Mouse (Mus musculus): ENCODE results near the gene Ace. TPM values are rescaled to one million over a fixed set of nuclear protein-coding genes. Genes with fewer than 3 reads are reported as not detected.
"Not testable (repeated sequence)": the region's sequence is repeated elsewhere in the genome, so short reads cannot be mapped to it uniquely, and the experiment has no call there.

Gene Ace
- polyA plus RNA-seq, 1 experiment = not detected

DNA sequence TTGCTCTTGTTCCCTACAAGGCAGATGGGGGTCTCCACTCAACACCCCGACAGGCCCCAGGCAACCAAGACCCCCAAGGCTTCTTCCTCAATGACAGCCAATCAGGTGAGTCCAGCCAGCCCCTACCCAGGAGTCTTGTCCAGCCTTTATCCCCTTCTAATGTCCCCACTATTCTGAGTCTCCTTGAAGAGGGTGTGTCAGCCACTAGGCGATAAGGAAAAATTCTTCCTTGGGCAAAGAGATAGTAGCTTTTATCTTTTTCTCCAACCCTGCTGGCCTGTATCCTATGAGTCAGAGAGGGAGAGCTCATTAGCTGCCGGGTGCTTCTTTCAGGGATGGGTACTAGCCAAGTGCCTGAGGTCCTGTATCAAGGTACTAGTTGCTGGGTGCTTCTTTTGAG is 58.0 kb downstream of the Ace start:
- Histone ChIP-seq H3K9ac (ENCODE audit: low read depth, poor library complexity, severe bottlenecking) (no peak overlapping the region), H3K4me3 (ENCODE audit: low read depth, low read length) (no peak overlapping the region), H3K9me3 (replicated peaks; ENCODE audit: control insufficient read depth, insufficient read depth, low read length, poor library complexity, severe bottlenecking) (no peaks in the 10 kb centered on the region), H3K36me3 (ENCODE audit: control insufficient read depth, insufficient read depth, low read length, poor library complexity, severe bottlenecking) (no peaks in the 10 kb centered on the region), H3K27ac (ENCODE audit: insufficient read depth, low read length) (no peak overlapping the region), H3K4me1 (ENCODE audit: control insufficient read depth, insufficient read depth, low read length) (peaks cover 3% of the 10 kb centered on the region), H3K27me3 (ENCODE audit: control insufficient read depth, insufficient read depth, low read length, poor library complexity, severe bottlenecking) (no peaks in the 10 kb centered on the region)
- TF ChIP-seq EP300 (IDR thresholded peaks at IDR 0.05; ENCODE audit: insufficient read depth, low read depth, low read length) = no peak

DNA sequence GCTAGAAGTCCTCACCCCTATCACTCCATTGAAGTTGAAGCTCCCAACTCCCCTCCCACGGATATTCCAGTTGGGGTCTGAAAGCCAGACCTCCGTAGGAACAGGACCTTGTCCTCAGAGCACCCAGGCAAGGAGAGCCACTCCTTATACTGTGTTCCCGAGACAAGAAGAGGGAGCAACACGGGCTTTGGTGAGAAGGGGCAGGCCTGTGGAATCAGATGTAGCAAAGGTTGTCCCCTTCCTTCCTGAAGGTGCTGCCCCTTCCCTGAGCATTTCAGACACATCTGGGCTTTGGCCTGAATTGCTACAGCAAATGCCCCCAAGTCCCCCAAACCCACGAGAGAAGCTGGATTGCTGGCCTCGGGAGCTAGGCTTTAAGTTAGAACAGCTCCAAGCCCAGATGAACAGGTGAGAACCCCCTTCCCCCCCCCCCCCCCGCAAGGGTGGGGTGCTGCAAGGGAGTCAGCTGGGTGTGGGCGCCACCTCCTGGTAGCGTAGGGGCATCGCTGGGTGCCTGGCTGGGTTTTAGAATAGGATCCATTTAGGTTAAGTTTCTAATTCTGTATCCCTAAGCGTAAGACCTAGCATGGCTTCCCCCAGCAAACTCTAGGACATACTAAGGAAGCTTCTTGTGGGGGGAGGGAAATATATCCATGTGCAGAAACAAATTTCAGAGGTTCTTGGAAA is 58.9 kb downstream of the Ace start:
- Histone ChIP-seq H3K4me3 (ENCODE audit: low read depth, low read length) (no peak overlapping the region), H3K9me3 (replicated peaks; ENCODE audit: control insufficient read depth, insufficient read depth, low read length, poor library complexity, severe bottlenecking) (no peaks in the 10 kb centered on the region), H3K27ac (ENCODE audit: insufficient read depth, low read length) (no peak overlapping the region), H3K4me1 (ENCODE audit: control insufficient read depth, insufficient read depth, low read length) (no peaks in the 10 kb centered on the region), H3K36me3 (ENCODE audit: control insufficient read depth, insufficient read depth, low read length, poor library complexity, severe bottlenecking) (no peaks in the 10 kb centered on the region), H3K9ac (ENCODE audit: low read depth, poor library complexity, severe bottlenecking) (no peak overlapping the region), H3K27me3 (ENCODE audit: control insufficient read depth, insufficient read depth, low read length, poor library complexity, severe bottlenecking) (no peaks in the 10 kb centered on the region)
- TF ChIP-seq POLR2A (IDR thresholded peaks at IDR 0.05; ENCODE audit: insufficient read depth, low read length) (no peak), CTCF (IDR thresholded peaks at IDR 0.05; ENCODE audit: low read depth, low read length) (peak; percentile 74), EP300 (IDR thresholded peaks at IDR 0.05; ENCODE audit: insufficient read depth, low read depth, low read length) (no peak)

DNA sequence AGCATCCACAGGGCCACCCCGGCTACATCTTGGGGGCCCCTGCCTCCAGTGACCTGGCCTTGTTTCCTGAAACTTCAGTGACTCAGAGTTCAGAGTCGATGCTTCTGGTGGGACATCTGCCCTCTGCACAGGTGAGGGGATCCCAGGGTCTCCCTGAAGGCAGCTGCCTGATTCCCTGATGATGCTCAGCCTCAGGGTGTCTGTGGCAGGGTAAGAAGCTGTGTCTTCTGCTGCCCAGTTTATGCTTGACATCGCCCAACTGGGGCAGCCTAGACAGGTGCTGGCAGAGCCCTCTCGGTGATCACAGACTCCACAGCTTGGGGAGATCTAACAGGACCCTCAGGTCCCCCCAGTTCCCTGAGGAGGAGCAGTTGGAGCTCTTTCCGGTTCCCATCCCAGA is 59.9 kb downstream of the Ace start:
- H3K9ac ChIP-seq (ENCODE audit: low read depth, poor library complexity, severe bottlenecking) = no peak overlapping the region
- H3K27me3 ChIP-seq (ENCODE audit: control insufficient read depth, insufficient read depth, low read length, poor library complexity, severe bottlenecking) = no peaks in the 10 kb centered on the region
- H3K4me1 ChIP-seq (ENCODE audit: control insufficient read depth, insufficient read depth, low read length) = no peaks in the 10 kb centered on the region
- H3K9me3 ChIP-seq (replicated peaks; ENCODE audit: control insufficient read depth, insufficient read depth, low read length, poor library complexity, severe bottlenecking) = 0 out of 2 replicates have a peak, but pooled peaks cover 3% of the 10 kb centered on the region
- no peak overlapping the region for H3K4me3 ChIP-seq (ENCODE audit: low read depth, low read length)
- TF ChIP-seq CTCF (IDR thresholded peaks at IDR 0.05; ENCODE audit: low read depth, low read length) (no peak), POLR2A (IDR thresholded peaks at IDR 0.05; ENCODE audit: insufficient read depth, low read length) (no peak), EP300 (IDR thresholded peaks at IDR 0.05; ENCODE audit: insufficient read depth, low read depth, low read length) (no peak)
- H3K27ac ChIP-seq (ENCODE audit: insufficient read depth, low read length) = no peak overlapping the region
- no peaks in the 10 kb centered on the region for H3K36me3 ChIP-seq (ENCODE audit: control insufficient read depth, insufficient read depth, low read length, poor library complexity, severe bottlenecking)

DNA sequence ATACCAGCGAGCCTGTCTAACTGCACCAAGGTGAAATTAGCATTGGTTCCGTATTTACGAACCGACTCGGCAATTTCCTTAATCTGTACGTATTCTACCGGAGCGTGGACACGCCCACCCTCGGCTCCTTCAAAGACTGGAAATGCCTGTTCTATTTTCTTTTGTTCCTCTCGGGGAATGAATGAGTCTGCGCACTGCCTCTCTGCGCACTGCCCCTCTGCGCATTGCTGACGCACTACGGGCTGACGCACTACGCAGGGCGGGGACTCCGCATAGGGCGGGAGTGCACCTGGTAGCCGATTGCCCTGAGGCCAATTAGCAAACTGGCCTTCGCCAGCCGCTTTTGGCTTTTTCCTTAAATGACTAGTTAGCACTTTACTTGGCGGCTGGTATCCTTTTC is 64.3 kb downstream of the Ace start:
- not testable (repeated sequence) for H3K27ac ChIP-seq (ENCODE audit: insufficient read depth, low read length); H3K36me3 ChIP-seq (ENCODE audit: control insufficient read depth, insufficient read depth, low read length, poor library complexity, severe bottlenecking); H3K27me3 ChIP-seq (ENCODE audit: control insufficient read depth, insufficient read depth, low read length, poor library complexity, severe bottlenecking); H3K9me3 ChIP-seq (replicated peaks; ENCODE audit: control insufficient read depth, insufficient read depth, low read length, poor library complexity, severe bottlenecking); H3K4me1 ChIP-seq (ENCODE audit: control insufficient read depth, insufficient read depth, low read length)
- H3K9ac ChIP-seq (ENCODE audit: low read depth, poor library complexity, severe bottlenecking) = peak overlapping the region; percentile 47; the same call in 1 of the 2 replicates
- peak overlapping the region; percentile 74 for H3K4me3 ChIP-seq (ENCODE audit: low read depth, low read length)

DNA sequence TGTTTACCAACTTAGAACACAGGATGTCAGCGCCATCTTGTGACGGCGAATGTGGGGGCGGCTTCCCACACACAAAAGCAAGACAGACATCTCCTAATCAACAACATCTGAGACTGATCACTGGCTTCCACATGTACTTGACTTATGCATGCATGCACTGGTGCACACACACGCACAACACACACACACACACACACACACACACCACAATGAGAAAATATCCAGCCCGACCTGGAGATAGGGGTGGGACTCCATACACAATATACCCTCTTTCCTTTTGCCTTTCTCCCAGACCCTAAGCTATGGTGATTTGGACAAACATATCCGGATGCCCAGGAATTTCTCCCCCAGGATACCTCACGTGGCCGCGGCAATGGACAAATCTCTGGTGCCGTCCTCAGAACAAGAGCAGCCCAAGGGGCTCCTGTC is 65.8 kb downstream of the Ace start:
- peak overlapping the region; percentile 41 for H3K9ac ChIP-seq (ENCODE audit: low read depth, poor library complexity, severe bottlenecking)

DNA sequence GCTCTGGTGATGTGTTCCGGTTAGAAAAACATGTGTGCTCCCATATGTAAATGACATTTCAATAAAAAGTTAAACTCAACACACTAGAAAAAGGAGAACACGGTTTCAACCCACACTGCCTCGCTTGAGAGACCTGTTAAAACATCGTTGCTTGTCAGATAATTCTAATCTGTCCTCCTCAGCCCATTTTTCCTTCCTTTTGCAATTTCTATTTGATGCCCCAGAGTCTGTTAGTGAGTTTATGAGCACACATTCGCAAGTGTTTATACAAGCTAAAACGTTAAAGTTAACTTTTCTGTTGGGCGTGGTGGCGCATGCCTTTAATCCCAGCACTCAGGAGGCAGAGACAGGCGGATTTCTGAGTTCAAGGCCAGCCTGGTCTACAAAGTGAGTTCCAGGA is 67.2 kb downstream of the Ace start:
- H3K9me3 ChIP-seq (replicated peaks; ENCODE audit: control insufficient read depth, insufficient read depth, low read length, poor library complexity, severe bottlenecking) = 0 out of 2 replicates have a peak, but pooled peaks cover 3% of the 10 kb centered on the region
- TF ChIP-seq POLR2A (IDR thresholded peaks at IDR 0.05; ENCODE audit: insufficient read depth, low read length) = no peak
- no peak for TF ChIP-seq EP300 (IDR thresholded peaks at IDR 0.05; ENCODE audit: insufficient read depth, low read depth, low read length)
- TF ChIP-seq CTCF (IDR thresholded peaks at IDR 0.05; ENCODE audit: low read depth, low read length) = no peak
- no peak overlapping the region for H3K4me3 ChIP-seq (ENCODE audit: low read depth, low read length)
- H3K9ac ChIP-seq (ENCODE audit: low read depth, poor library complexity, severe bottlenecking) = no peak overlapping the region
- no peaks in the 10 kb centered on the region for H3K27me3 ChIP-seq (ENCODE audit: control insufficient read depth, insufficient read depth, low read length, poor library complexity, severe bottlenecking)
- H3K27ac ChIP-seq (ENCODE audit: insufficient read depth, low read length) = no peak overlapping the region
- no peaks in the 10 kb centered on the region for H3K4me1 ChIP-seq (ENCODE audit: control insufficient read depth, insufficient read depth, low read length)
- no peaks in the 10 kb centered on the region for H3K36me3 ChIP-seq (ENCODE audit: control insufficient read depth, insufficient read depth, low read length, poor library complexity, severe bottlenecking)

More for the DNA sequence above, 65.8 kb downstream of the Ace start:
- Histone ChIP-seq H3K4me3 (ENCODE audit: low read depth, low read length) (peak overlapping the region; percentile 85), H3K36me3 (ENCODE audit: control insufficient read depth, insufficient read depth, low read length, poor library complexity, severe bottlenecking) (no peaks in the 10 kb centered on the region), H3K9me3 (replicated peaks; ENCODE audit: control insufficient read depth, insufficient read depth, low read length, poor library complexity, severe bottlenecking) (0 out of 2 replicates have a peak, but pooled peaks cover 3% of the 10 kb centered on the region), H3K4me1 (ENCODE audit: control insufficient read depth, insufficient read depth, low read length) (no peaks in the 10 kb centered on the region), H3K27me3 (ENCODE audit: control insufficient read depth, insufficient read depth, low read length, poor library complexity, severe bottlenecking) (no peaks in the 10 kb centered on the region), H3K27ac (ENCODE audit: insufficient read depth, low read length) (peak overlapping the region; percentile 69)
- TF ChIP-seq CTCF (IDR thresholded peaks at IDR 0.05; ENCODE audit: low read depth, low read length) (no peak), EP300 (IDR thresholded peaks at IDR 0.05; ENCODE audit: insufficient read depth, low read depth, low read length) (no peak), POLR2A (IDR thresholded peaks at IDR 0.05; ENCODE audit: insufficient read depth, low read length) (no peak)
